Mouse (Mus musculus): ENCODE results near the gene Eif4g3. TPM values are rescaled to one million over a fixed set of nuclear protein-coding genes. Genes with fewer than 3 reads are reported as not detected.

The Eif4g3 gene
- polyA plus RNA-seq, 2 experiments, result 5.6 to 15.6 TPM

DNA sequence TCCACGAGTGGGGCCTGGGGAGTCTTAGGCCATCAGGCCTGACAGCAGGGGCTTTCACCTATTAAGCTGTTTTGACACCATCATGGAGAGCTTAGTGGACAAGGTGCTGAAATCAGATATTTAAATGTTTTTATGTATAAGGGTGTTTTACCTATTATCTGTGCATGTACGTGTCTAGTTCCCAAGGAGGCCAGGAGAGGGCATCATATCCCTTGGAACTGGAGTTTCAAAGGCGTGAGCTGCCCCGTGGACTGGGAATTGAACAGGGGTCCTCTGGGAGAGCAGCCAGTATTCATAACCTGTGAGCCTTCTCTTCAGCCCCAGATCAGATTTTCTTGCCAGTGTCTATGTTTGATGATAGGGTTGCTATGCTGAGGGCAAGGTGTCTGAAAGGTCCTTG lies 2.4 kb upstream of the Eif4g3 start:
- Histone ChIP-seq H3K36me3 (replicated peaks; ENCODE audit: control insufficient read depth, insufficient read depth, low read depth) (no peaks in the 10 kb centered on the region), H3K4me3 (ENCODE audit: insufficient read depth in 1 of 2, low read depth in 2 of 2, low read length in 2 of 2) (no peak overlapping the region), H3K9me3 (ENCODE audit: control insufficient read depth, low read length) (no peaks in the 10 kb centered on the region), H3K4me1 (replicated peaks; ENCODE audit: control insufficient read depth in 2 of 2, insufficient read depth in 2 of 2, low read length in 1 of 2) (peaks cover 6 to 11% of the 10 kb centered on the region in 2 experiments), H3K9ac (replicated peaks) (no peak overlapping the region), H3K4me2 (ENCODE audit: low read depth) (no peak overlapping the region), H3K27ac (no peak overlapping the region), H3K27me3 (ENCODE audit: control insufficient read depth, insufficient read depth, low read length) (peaks cover 7% of the 10 kb centered on the region)
- no peak for DNase-seq (ENCODE audit: low read depth in 3 of 3, low spot score in 3 of 3)
- ATAC-seq (ENCODE audit: insufficient read depth), result no peak
- WGBS (ENCODE audit: insufficient replicate concordance), result 74% methylated on average over 4 of the region's 4 CpGs
- no peak for TF ChIP-seq EP300 (IDR thresholded peaks at IDR 0.05; ENCODE audit: low read depth)
- no peak; the same call in 1 of the 2 replicates for TF ChIP-seq CTCF (IDR thresholded peaks at IDR 0.05; ENCODE audit: low read depth)

DNA sequence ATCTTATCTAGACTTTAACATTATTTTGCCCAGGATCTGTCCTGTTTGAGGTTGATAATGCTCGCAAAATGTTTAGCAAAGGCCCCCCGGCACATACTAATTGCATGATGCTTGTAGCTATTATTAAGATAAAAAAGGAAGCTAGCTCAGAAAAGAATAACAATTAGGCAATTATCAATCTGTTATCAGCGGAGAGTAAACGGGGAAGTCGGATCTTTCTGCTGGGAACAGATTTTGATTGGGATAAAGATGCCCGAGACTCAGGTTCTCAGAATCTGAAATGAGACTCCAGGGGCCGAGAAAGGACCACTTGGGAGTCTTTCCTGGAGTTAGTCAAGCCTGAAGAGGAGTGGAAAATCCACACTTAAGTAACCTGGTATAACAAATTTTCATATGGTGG lies 1.6 kb upstream of the Eif4g3 start:
- no peak for ATAC-seq (ENCODE audit: insufficient read depth)
- Histone ChIP-seq H3K27ac (no peak overlapping the region), H3K36me3 (replicated peaks; ENCODE audit: control insufficient read depth, insufficient read depth, low read depth) (no peaks in the 10 kb centered on the region; the same call in 1 of the 2 replicates), H3K4me3 (ENCODE audit: insufficient read depth in 1 of 2, low read depth in 2 of 2, low read length in 2 of 2) (no peak overlapping the region), H3K4me2 (ENCODE audit: low read depth) (no peak overlapping the region), H3K9me3 (ENCODE audit: control insufficient read depth, low read length) (no peaks in the 10 kb centered on the region), H3K4me1 (replicated peaks; ENCODE audit: control insufficient read depth in 2 of 2, insufficient read depth in 2 of 2, low read length in 1 of 2) (peaks cover 7 to 15% of the 10 kb centered on the region in 2 experiments), H3K9ac (replicated peaks) (no peak overlapping the region), H3K27me3 (ENCODE audit: control insufficient read depth, insufficient read depth, low read length) (peaks cover 7% of the 10 kb centered on the region)
- TF ChIP-seq CTCF (IDR thresholded peaks at IDR 0.05; ENCODE audit: low read depth), result no peak
- no peak for TF ChIP-seq EP300 (IDR thresholded peaks at IDR 0.05; ENCODE audit: low read depth)
- WGBS (ENCODE audit: insufficient replicate concordance), result 48% methylated on average over 7 of the region's 7 CpGs
- no peak for DNase-seq (ENCODE audit: low read depth in 3 of 3, low spot score in 3 of 3)

DNA sequence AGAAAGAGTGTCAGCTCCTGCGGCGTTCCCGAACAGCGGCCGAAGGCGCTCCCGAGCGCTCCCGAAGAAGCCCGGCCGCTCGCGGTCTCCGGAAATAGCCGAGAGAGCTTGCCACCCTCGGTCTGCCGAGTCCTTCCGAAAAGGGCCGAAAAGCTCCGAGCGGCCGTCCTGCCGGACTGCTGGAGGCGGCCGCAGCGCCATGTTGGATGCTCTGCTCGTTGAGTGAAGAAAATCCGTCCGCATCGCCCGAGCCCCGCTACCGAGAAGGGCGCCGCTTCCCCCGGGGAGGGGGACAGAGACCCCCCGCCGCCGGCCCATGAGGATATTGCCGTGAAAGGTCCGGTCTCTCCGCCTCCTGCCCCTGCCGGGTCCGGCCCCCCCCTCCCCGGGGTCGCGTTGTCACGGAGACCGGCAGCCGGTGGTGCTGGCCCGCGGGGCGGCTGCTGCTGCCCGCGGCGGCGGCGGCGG lies 503 bp downstream of the Eif4g3 start:
- Histone ChIP-seq H3K9ac (replicated peaks) (peak overlapping the region; percentile 82), H3K4me1 (replicated peaks; ENCODE audit: control insufficient read depth in 2 of 2, insufficient read depth in 2 of 2, low read length in 1 of 2) (peaks cover 7 to 15% of the 10 kb centered on the region in 2 experiments), H3K9me3 (ENCODE audit: control insufficient read depth, low read length) (no peaks in the 10 kb centered on the region), H3K36me3 (replicated peaks; ENCODE audit: control insufficient read depth, insufficient read depth, low read depth) (peaks cover 3% of the 10 kb centered on the region), H3K27me3 (ENCODE audit: control insufficient read depth, insufficient read depth, low read length) (peaks cover 7% of the 10 kb centered on the region), H3K27ac (peak overlapping the region; percentile 34), H3K4me2 (ENCODE audit: low read depth) (peak overlapping the region; percentile 84), H3K4me3 (ENCODE audit: insufficient read depth in 1 of 2, low read depth in 2 of 2, low read length in 2 of 2) (peak overlapping the region; percentile 69 to 79)
- no peak for TF ChIP-seq CTCF (IDR thresholded peaks at IDR 0.05; ENCODE audit: low read depth)
- TF ChIP-seq EP300 (IDR thresholded peaks at IDR 0.05; ENCODE audit: low read depth), result no peak; the same call in 1 of the 2 replicates
- DNase-seq (ENCODE audit: low read depth in 3 of 3, low spot score in 3 of 3) (peak; percentile 84 to 89 (median 85)), ATAC-seq (ENCODE audit: insufficient read depth) (peak; percentile 94)
- under 1% methylated on average over 58 of the region's 59 CpGs for WGBS (ENCODE audit: insufficient replicate concordance)

DNA sequence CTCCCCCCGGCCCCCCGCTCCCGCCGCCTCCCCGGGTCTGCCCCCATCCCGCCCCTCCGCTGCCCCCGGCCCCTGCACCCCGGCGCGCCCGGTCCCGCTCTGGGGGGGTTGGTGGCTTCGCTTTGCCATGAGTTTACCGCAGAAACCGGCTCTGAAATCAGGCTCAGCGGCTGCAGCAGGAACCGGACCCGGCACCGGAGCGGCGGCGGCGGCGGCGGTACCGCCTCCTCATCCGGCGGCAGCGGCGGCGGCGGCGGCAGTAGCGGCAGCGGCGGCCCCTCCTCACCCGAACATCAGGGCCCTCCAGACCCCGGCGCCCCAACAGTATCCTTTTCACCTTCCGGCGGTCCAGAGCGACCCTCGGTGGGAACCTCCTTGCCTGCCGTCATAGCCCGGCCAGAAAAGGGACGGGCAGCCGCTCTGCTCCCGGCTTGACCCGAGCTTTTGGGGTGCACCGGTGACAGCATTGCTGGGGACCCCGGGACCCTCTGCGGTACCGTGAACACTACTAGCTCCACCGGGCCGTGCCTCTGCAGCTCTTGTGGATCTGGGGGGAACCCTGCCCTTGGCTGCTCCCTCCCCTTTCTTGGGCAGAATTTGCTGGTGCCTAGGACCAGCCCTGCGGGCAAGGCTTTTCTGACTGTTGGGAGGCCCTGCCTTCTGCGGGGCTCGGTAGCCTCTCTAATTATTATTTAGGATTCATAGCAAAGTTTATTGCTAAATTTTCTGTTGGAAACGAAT lies 1.2 kb downstream of the Eif4g3 start:
- TF ChIP-seq EP300 (IDR thresholded peaks at IDR 0.05; ENCODE audit: low read depth), result no peak
- TF ChIP-seq CTCF (IDR thresholded peaks at IDR 0.05; ENCODE audit: low read depth), result no peak
- Histone ChIP-seq H3K9me3 (ENCODE audit: control insufficient read depth, low read length) (no peaks in the 10 kb centered on the region), H3K27ac (peak overlapping the region; percentile 34), H3K36me3 (replicated peaks; ENCODE audit: control insufficient read depth, insufficient read depth, low read depth) (peaks cover 4% of the 10 kb centered on the region), H3K9ac (replicated peaks) (peak overlapping the region; percentile 82), H3K4me1 (replicated peaks; ENCODE audit: control insufficient read depth in 2 of 2, insufficient read depth in 2 of 2, low read length in 1 of 2) (peaks cover 7 to 15% of the 10 kb centered on the region in 2 experiments), H3K4me3 (ENCODE audit: insufficient read depth in 1 of 2, low read depth in 2 of 2, low read length in 2 of 2) (peak overlapping the region; percentile 69 to 79), H3K27me3 (ENCODE audit: control insufficient read depth, insufficient read depth, low read length) (peaks cover 7% of the 10 kb centered on the region), H3K4me2 (ENCODE audit: low read depth) (peak overlapping the region; percentile 84)
- DNase-seq (ENCODE audit: low read depth in 3 of 3, low spot score in 3 of 3), result no peak
- peak; percentile 32; the same call in 1 of the 2 replicates for ATAC-seq (ENCODE audit: insufficient read depth)
- 2% methylated on average over 57 of the region's 60 CpGs for WGBS (ENCODE audit: insufficient replicate concordance)

DNA sequence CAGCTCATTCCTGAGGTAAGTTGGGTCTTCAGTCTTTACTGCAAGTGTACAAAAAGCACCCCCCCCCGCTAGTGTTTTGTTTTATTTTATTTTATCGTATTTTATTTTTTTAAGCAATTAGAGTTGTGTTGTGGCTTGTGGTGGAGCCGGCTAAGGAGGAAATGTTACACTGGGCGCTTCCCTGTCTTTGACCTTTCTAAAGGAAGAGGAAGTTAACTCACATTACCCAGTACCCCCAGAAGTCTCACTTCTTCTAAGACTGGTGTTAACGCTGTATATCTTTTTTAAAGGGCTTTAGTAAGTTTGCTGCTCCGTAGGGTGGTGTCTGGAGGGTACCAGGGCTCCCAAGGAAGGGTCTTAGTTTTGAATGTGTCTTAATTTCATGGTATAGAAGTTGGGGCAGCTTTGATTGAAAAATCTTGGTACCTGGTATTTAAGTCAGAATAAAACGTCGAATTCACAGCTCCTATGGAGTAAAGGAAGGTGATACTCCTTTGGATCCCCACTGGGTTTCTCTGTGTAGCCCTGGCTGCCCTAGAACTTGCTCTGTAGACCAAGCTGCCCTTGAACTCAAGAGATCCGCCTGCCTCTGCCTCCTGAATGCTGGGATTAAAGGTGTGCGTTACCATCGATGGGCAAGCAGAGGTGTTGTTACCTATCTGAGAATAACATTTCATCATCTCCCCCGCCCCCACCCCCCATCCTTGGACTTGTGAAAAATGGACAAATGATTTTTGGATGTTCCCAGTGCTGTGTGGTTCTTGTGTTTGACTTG lies 1.9 kb downstream of the Eif4g3 start:
- TF ChIP-seq CTCF (IDR thresholded peaks at IDR 0.05; ENCODE audit: low read depth) (no peak), EP300 (IDR thresholded peaks at IDR 0.05; ENCODE audit: low read depth) (no peak)
- H3K9me3 ChIP-seq (ENCODE audit: control insufficient read depth, low read length), result no peaks in the 10 kb centered on the region
- H3K27ac ChIP-seq, result no peak overlapping the region
- peak overlapping the region; percentile 84 for H3K4me2 ChIP-seq (ENCODE audit: low read depth)
- peaks cover 7% of the 10 kb centered on the region for H3K27me3 ChIP-seq (ENCODE audit: control insufficient read depth, insufficient read depth, low read length)
- H3K9ac ChIP-seq (replicated peaks), result peak overlapping the region; percentile 82
- WGBS (ENCODE audit: insufficient replicate concordance), result 31% methylated on average over 12 of the region's 12 CpGs
- DNase-seq (ENCODE audit: low read depth in 3 of 3, low spot score in 3 of 3), result no peak
- H3K4me3 ChIP-seq (ENCODE audit: insufficient read depth in 1 of 2, low read depth in 2 of 2, low read length in 2 of 2), result peak overlapping the region; percentile 69 to 79
- H3K36me3 ChIP-seq (replicated peaks; ENCODE audit: control insufficient read depth, insufficient read depth, low read depth), result peaks cover 8% of the 10 kb centered on the region
- peaks cover 7 to 15% of the 10 kb centered on the region in 2 experiments for H3K4me1 ChIP-seq (replicated peaks; ENCODE audit: control insufficient read depth in 2 of 2, insufficient read depth in 2 of 2, low read length in 1 of 2)
- ATAC-seq (ENCODE audit: insufficient read depth), result no peak
